Mouse (Mus musculus): ENCODE data around the gene Gamt.

DNA sequence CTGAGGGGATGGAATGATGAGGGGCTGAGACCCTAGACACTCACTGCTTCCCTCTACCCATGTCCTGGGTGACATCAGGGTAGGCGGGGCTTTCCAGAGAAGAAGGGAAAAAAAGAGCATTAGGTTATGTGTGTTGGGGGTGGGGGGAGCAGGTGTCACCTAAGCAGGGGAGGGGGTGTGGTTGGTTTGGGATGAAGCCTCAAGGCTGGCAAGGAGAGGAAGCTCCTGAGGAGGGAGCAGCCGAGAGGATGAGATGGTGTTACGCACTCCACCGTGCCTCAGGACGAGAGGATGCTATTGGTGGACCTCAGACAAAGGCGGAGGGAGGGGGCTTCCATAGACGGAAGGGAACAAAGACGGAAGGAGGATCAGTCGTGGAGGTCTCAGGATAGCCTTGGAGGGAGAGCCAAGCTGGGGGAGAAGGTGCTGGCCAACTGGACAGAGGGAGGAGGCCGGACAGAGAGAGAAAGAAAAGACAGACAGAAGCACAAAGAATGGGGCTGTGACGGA lies 39.9 kb upstream of the Gamt start:
- TF ChIP-seq CTCF (IDR thresholded peaks at IDR 0.05; ENCODE audit: borderline replicate concordance, insufficient read depth, low read length): no peak
- TF ChIP-seq POLR2A (IDR thresholded peaks at IDR 0.05; ENCODE audit: low read depth, low read length): no peak
